Mouse (Mus musculus) skeletal muscle tissue, postnatal 0 days (tissue): ENCODE measurements around the gene Cmtm2b. TPM values are rescaled to one million over a fixed set of nuclear protein-coding genes. Genes with fewer than 3 reads are reported as not detected.

ENCODE experiments used
- polyA plus RNA-seq: library from polyadenylated mRNA; unstranded; fragments of >200 nt; fragmentation: Nextera tagmentation; extraction: Ambion mirVana; gene quantifications from 2 replicates; pipeline ENCODE4 v1.2.1, GENCODE M21; 2015

Gene Cmtm2b
- polyA plus RNA-seq, result not detected in 2 replicates

DNA sequence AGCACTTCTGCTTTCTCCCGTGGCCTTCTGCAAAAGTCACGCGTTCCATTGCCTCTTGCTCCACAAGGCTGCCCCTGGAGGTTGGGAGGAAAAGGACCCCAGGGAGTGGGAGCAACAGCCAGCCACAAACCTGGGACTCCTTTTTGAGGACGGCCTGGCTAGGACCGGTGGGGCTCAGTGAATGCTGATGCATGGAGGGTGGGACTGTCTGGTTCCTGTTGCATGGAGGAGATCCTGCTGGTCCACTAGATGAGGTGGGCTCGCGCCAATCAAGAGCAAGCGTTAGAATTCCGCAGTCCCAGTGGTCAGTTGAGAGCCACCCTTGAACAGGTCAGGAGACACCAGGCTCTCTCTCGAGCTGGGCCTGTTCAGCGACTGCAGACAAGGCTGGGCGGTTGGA is at the start of gene Cmtm2b:
Cmtm2b (plus strand) TSS at position 301 of the 400 bp plus-strand sequence.

DNA sequence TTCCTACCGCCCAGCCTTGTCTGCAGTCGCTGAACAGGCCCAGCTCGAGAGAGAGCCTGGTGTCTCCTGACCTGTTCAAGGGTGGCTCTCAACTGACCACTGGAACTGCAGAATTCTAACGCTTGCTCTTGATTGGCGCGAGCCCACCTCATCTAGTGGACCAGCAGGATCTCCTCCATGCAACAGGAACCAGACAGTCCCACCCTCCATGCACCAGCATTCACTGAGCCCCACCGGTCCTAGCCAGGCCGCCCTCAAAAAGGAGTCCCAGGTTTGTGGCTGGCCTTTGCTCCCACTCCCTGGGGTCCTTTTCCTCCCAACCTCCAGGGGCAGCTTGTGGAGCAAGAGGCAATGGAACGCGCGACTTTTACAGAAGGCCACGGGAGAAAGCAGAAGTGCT is 28.9 kb upstream of the Cmtm2b start, which contains the start of gene Cmtm2a:
Cmtm2a (minus strand) TSS at position 101 of the 400 bp plus-strand sequence.

DNA sequence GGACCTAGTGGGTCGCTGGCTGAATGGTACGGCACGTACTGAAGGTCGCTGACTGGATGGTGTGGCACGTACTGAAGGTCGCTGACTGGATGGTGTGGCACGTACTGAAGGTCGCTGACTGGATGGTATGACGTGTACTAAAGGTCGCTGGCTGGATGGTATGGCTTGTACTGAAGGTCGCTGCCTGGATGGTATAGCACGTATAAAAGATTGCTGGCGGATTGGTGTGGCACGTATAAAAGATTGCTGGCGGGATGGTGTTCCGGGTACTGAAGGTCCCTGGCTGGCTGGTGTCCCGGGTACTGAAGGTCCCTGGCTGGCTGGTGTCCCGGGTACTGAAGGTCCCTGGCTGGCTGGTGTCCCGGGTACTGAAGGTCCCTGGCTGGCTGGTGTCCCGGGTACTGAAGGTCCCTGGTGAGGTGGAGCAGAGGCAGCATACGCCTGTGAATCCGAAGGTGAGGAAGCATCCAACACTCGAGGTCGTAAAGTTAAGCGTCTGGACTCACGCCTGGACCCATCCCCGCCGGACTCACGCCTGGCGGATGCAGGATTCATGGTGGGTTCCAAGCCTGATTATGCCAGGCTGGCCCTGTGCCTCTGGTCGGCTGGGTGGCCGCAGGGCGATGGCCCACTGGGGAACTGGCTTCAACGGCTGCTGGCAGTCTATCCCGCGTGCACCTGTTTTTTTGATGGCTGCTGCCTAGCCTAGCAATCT is 12.4 kb upstream of the Cmtm2b start, which contains the start of the genes Gm45711 and Cmtm1:
Gm45711 (minus strand) TSS at position 641 of the 715 bp plus-strand sequence.
Cmtm1 (minus strand) TSS at position 705 of the 715 bp plus-strand sequence.

DNA sequence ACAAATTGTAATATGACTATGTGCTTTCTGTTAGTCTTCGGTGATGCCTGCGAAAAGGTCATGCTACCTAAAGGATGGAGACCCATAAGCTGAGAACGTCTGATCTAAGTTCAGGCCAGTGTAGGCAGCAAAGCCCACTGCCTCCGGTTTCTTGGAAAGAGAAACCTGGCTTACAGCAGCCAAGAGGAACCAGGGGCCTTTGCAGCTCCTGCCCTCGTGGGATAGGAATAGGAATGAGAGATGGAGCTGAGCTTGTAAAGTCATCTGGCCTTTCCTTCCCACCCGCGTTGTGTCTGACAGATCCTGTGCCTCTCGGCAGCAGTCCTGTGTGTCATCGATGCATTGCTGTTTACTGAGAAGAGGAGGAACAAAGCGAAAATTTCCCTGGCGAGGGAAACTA is 763 bp upstream of the Cmtm2b start, which contains the start of gene Gm11020:
Gm11020 (plus strand) TSS at position 301 of the 400 bp plus-strand sequence.

DNA sequence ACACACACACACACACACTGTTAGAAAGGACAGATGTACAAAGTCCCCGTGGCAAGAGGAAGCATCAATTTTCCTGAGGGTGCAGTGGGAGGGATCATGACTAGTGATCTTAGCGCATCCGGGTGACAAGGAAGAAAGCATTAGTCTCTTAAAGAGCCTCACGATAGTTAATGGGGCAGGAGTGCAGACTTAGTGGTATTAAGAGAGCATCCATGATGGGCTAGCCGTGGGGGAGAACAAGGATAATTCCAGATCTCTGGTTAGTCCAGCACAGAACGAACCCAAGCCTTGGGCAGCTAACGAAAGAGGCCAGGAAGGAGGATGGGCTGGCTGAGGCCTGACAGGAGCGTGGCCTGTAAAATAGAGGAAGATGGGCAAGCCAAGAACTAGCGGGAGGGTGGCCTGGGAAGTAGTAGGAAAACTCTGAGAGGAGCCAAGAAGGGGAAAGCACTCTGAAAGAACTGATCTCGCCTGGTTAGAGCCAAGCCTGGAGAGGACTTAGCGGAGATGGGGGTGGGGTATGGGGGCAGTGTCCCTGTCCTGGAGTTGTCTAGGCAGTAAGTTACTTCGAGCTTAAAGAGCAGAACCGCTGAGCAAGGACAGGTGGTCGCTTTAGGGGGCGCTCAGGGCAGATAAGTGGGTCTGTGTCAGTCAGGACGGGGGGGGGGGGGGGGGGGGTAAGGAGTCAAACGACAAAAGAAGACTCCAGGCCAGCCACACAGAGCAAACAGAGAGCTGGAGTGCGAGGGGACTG is 17.4 kb downstream of the Cmtm2b start, which contains the start of gene Cmtm3:
Cmtm3 (plus strand) TSS at position 182 of the 754 bp plus-strand sequence.

Other genes starting within 250 kb of the Cmtm2b start
- 36.3 and 43.6 TPM in 2 replicates for gene Cdh5, start 220.6 kb upstream of the Cmtm2b start, polyA plus RNA-seq
- gene Bean1, start 151.8 kb upstream of the Cmtm2b start, polyA plus RNA-seq, result 1.2 TPM in 2 replicates
- gene Tk2, start 73.7 kb upstream of the Cmtm2b start, polyA plus RNA-seq, result 7.9 and 10.5 TPM in 2 replicates
- 14.6 and 17.5 TPM in 2 replicates for gene Cklf, start 71.4 kb upstream of the Cmtm2b start, polyA plus RNA-seq
- gene Cmtm2a, start 29.0 kb upstream of the Cmtm2b start, polyA plus RNA-seq, result not detected in 2 replicates
- not detected in 2 replicates for gene Gm45711, start 12.1 kb upstream of the Cmtm2b start, polyA plus RNA-seq
- gene Cmtm1, start 12.1 kb upstream of the Cmtm2b start, polyA plus RNA-seq, result not detected in 2 replicates
- gene Gm11020, start 663 bp upstream of the Cmtm2b start, polyA plus RNA-seq, result not detected in 2 replicates
- gene Cmtm3, start 17.2 kb downstream of the Cmtm2b start, polyA plus RNA-seq, result 78.2 and 93.7 TPM in 2 replicates
- 0.90 and 1.1 TPM in 2 replicates for gene Cmtm4, start 73.6 kb downstream of the Cmtm2b start, polyA plus RNA-seq
- gene Dync1li2, start 120.8 kb downstream of the Cmtm2b start, polyA plus RNA-seq, result 42.8 and 43.2 TPM in 2 replicates
- 0.38 and 0.42 TPM in 2 replicates for gene Terb1, start 187.7 kb downstream of the Cmtm2b start, polyA plus RNA-seq
- 60.7 and 62.2 TPM in 2 replicates for gene Nae1, start 212.4 kb downstream of the Cmtm2b start, polyA plus RNA-seq
- 1.1 and 1.4 TPM in 2 replicates for gene Car7, start 212.5 kb downstream of the Cmtm2b start, polyA plus RNA-seq